Mouse (Mus musculus) MEL (cell line): ENCODE measurements at regions not wholly inside any gene's neighbourhood (a gene's known extent, or its start where the extent isn't known, plus 50 kb on each side); places are given as distances from the start of the nearest gene placed in this dataset.

Source experiments
- DNase-seq: peaks from one replicate; pipeline ENCODE4 v3.0.0; 2011; ENCODE audit warnings: low read depth, low spot score
- H3K27ac ChIP-seq: 2 replicates; pipeline ENCODE4 v1.5.1; 2012; ENCODE audit warnings: low read depth, mild to moderate bottlenecking, control low read depth, low read length, moderate library complexity; ENCODE audit not compliant: control insufficient read depth
- H3K27me3 ChIP-seq, 2 experiments: fragments of 150-350 bp in 1 of 2; sonication (generic) in 1 of 2; 2 replicates each; pipeline ENCODE4 v1.6.1; 2012; ENCODE audit warnings: low read length in 2 of 2, mild to moderate bottlenecking in 2 of 2, improper control_type of control experiment in 1 of 2, moderate library complexity in 1 of 2; ENCODE audit not compliant: insufficient read depth in 2 of 2, control insufficient read depth in 1 of 2
- H3K36me3 ChIP-seq, 2 experiments: 2 replicates each; pipeline ENCODE4 v1.6.1; 2012 to 2014; ENCODE audit warnings: low read length in 2 of 2, improper control_type of control experiment in 1 of 2, inconsistent platforms in 1 of 2, mild to moderate bottlenecking in 1 of 2; ENCODE audit not compliant: insufficient read depth in 2 of 2, control insufficient read depth in 1 of 2
- H3K4me1 ChIP-seq, 2 experiments: fragments of 150-350 bp in 1 of 2; sonication (generic) in 1 of 2; 2 replicates each; pipeline ENCODE4 v1.6.1; 2012; ENCODE audit warnings: low read length in 2 of 2, improper control_type of control experiment in 1 of 2, mild to moderate bottlenecking in 1 of 2; ENCODE audit not compliant: insufficient read depth in 2 of 2, control insufficient read depth in 1 of 2
- H3K4me3 ChIP-seq, 2 experiments: fragments of 150-350 bp in 1 of 2; sonication (generic) in 1 of 2; 2 replicates each; pipeline ENCODE4 v1.5.1; 2012; ENCODE audit warnings: low read depth in 2 of 2, low read length in 2 of 2, mild to moderate bottlenecking in 2 of 2, moderate library complexity in 2 of 2, control low read depth in 1 of 2, improper control_type of control experiment in 1 of 2; ENCODE audit not compliant: control insufficient read depth in 1 of 2, insufficient read depth in 1 of 2
- H3K79me2 ChIP-seq: 2 replicates; pipeline ENCODE4 v1.6.1; 2012; ENCODE audit warnings: mild to moderate bottlenecking, low read length, moderate library complexity; ENCODE audit not compliant: control insufficient read depth, poor library complexity, insufficient read depth
- H3K9ac ChIP-seq: 2 replicates; pipeline ENCODE4 v1.6.1; 2012; ENCODE audit warnings: low read depth, mild to moderate bottlenecking, control low read depth, low read length, moderate library complexity; ENCODE audit not compliant: control insufficient read depth, poor library complexity, severe bottlenecking
- H3K9me3 ChIP-seq: fragments of 150-350 bp; sonication (generic); replicated peaks from 2 replicates; pipeline ENCODE4 v1.6.1; 2012; ENCODE audit warnings: mild to moderate bottlenecking, low read length, improper control_type of control experiment, moderate library complexity; ENCODE audit not compliant: insufficient read depth
- BHLHE40 ChIP-seq: IDR thresholded peaks from 2 replicates; pipeline ENCODE4 v1.6.1; 2012; ENCODE audit warnings: low read depth, mild to moderate bottlenecking, inconsistent platforms, low read length, improper control_type of control experiment, borderline replicate concordance
- CHD2 ChIP-seq: IDR thresholded peaks from 2 replicates; pipeline ENCODE4 v1.6.1; 2011; ENCODE audit warnings: low read length, improper control_type of control experiment
- CTCF ChIP-seq, 3 experiments: IDR thresholded peaks in 2 of 3; conservative IDR thresholded peaks in 1 of 3; 2 replicates each; pipeline ENCODE4 v1.5.1; 2011 to 2012; ENCODE audit warnings: low read length in 3 of 3, low read depth in 2 of 3, mild to moderate bottlenecking in 2 of 3, improper control_type of control experiment in 1 of 3, inconsistent platforms in 1 of 3, mixed read lengths in 1 of 3, moderate library complexity in 1 of 3; ENCODE audit not compliant: control insufficient read depth in 1 of 3, insufficient read depth in 1 of 3, poor library complexity in 1 of 3, severe bottlenecking in 1 of 3
- EP300 ChIP-seq, 2 experiments: IDR thresholded peaks; 2 replicates each; pipeline ENCODE4 v1.6.1; 2011; ENCODE audit warnings: improper control_type of control experiment in 2 of 2, low read length in 2 of 2, low read depth in 1 of 2, mild to moderate bottlenecking in 1 of 2
- HCFC1 ChIP-seq: IDR thresholded peaks from 2 replicates; pipeline ENCODE4 v1.6.1; 2012; ENCODE audit warnings: low read depth, mild to moderate bottlenecking, inconsistent platforms, low read length, improper control_type of control experiment, moderate library complexity
- MAFK ChIP-seq: IDR thresholded peaks from 2 replicates; pipeline ENCODE4 v1.6.1; 2011; ENCODE audit warnings: low read depth, mild to moderate bottlenecking, low read length, improper control_type of control experiment, borderline replicate concordance
- MAX ChIP-seq: IDR thresholded peaks from 2 replicates; pipeline ENCODE4 v1.6.1; 2011; ENCODE audit warnings: low read length, improper control_type of control experiment
- MYB ChIP-seq: IDR thresholded peaks from 2 replicates; pipeline ENCODE4 v1.6.1; 2011; ENCODE audit warnings: mild to moderate bottlenecking, low read depth, low read length, improper control_type of control experiment
- MYC ChIP-seq: IDR thresholded peaks from 2 replicates; pipeline ENCODE4 v1.6.1; 2011; ENCODE audit warnings: low read depth, mild to moderate bottlenecking, low read length, improper control_type of control experiment, moderate library complexity
- NELFE ChIP-seq: IDR thresholded peaks from 2 replicates; pipeline ENCODE4 v1.6.1; 2011; ENCODE audit warnings: low read depth, low read length, improper control_type of control experiment
- POLR2AphosphoS5 ChIP-seq: IDR thresholded peaks from 2 replicates; pipeline ENCODE4 v1.6.1; 2012; ENCODE audit warnings: low read depth, borderline replicate concordance, mild to moderate bottlenecking, inconsistent platforms, low read length, moderate library complexity, mixed read lengths
- RAD21 ChIP-seq: IDR thresholded peaks from 2 replicates; pipeline ENCODE4 v1.6.1; 2011; ENCODE audit warnings: mild to moderate bottlenecking, low read depth, low read length, improper control_type of control experiment
- SMC3 ChIP-seq: IDR thresholded peaks from 2 replicates; pipeline ENCODE4 v1.6.1; 2011; ENCODE audit warnings: low read depth, low read length, improper control_type of control experiment
- TCF12 ChIP-seq: IDR thresholded peaks from 2 replicates; pipeline ENCODE4 v1.6.1; 2014; ENCODE audit warnings: low read depth, mild to moderate bottlenecking, inconsistent platforms, low read length, improper control_type of control experiment, moderate library complexity
- ZC3H11A ChIP-seq: IDR thresholded peaks from 2 replicates; pipeline ENCODE4 v1.6.1; 2012; ENCODE audit warnings: low read depth, mild to moderate bottlenecking, inconsistent platforms, low read length, improper control_type of control experiment
- ZKSCAN1 ChIP-seq: IDR thresholded peaks from 2 replicates; pipeline ENCODE4 v1.6.1; 2012; ENCODE audit warnings: low read depth, mild to moderate bottlenecking, inconsistent platforms, low read length, improper control_type of control experiment, moderate library complexity
- ZMIZ1 ChIP-seq: IDR thresholded peaks from 2 replicates; pipeline ENCODE4 v1.6.1; 2012; ENCODE audit warnings: low read depth, mild to moderate bottlenecking, inconsistent platforms, low read length, improper control_type of control experiment, moderate library complexity

DNA sequence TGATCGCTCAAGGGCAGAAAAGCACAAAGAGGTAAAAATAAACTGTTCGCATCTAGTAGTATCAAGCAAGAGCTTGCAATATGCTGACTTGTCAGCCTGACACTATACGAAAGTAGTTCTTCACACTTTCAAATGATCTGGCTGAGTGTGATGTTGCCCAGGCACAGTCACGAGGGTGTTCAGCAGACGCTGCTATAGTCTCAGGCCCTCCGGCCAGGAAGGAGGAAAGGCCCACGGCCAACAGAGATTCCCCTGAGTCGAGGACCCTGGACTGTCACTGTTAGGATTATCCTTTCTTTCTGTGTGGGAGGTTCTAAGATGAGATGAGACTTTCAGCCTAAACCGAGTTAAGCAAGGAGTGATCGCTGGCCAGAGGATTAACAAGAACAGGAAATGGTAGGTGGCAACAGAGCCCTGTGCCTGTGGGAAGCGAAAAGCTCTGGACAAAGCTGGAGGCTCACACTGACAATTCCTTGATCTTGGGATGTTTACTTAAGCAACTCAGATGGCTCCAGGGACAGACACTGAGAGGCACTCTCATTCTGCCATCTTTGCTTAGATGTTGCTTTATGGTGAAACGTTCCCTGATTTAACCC, 137.5 kb upstream of the Cttnbp2 start:
- Histone ChIP-seq H3K9me3 (no peaks in the 10 kb centered on the region), H3K36me3 (no peaks in the 10 kb centered on the region), H3K79me2 (no peaks in the 10 kb centered on the region), H3K27ac (no peak overlapping the region), H3K4me3 (no peak overlapping the region), H3K27me3 (peaks cover 0 to 2% of the 10 kb centered on the region in 2 experiments; a peak in 1 of 4 replicates), H3K9ac (no peak overlapping the region), H3K4me1 (no peaks in the 10 kb centered on the region)
- DNase-seq, result no peak
- TF ChIP-seq HCFC1 (no peak), MYC (no peak), MAFK (no peak), SMC3 (no peak), POLR2AphosphoS5 (no peak), ZC3H11A (no peak), CTCF (IDR thresholded peaks at IDR 0.05 in 2 of 3, conservative IDR thresholded peaks at IDR 0.05 in 1 of 3; ENCODE audit: control insufficient read depth in 1 of 3, insufficient read depth in 1 of 3, low read depth in 2 of 3, low read length in 3 of 3, poor library complexity in 1 of 3, severe bottlenecking in 1 of 3) (no peak), TCF12 (no peak), ZMIZ1 (no peak), ZKSCAN1 (no peak), MAX (no peak), RAD21 (no peak), CHD2 (no peak), EP300 (IDR thresholded peaks at IDR 0.05; ENCODE audit: low read depth in 1 of 2, low read length in 2 of 2) (no peak), MYB (no peak)
- TF ChIP-seq, all 39 proteins: peak for 0

- no peak overlapping the region for H3K9ac ChIP-seq
- H3K36me3 ChIP-seq, result no peaks in the 10 kb centered on the region
- no peak overlapping the region for H3K4me3 ChIP-seq
- H3K79me2 ChIP-seq, result no peaks in the 10 kb centered on the region
- H3K4me1 ChIP-seq, result no peaks in the 10 kb centered on the region
- H3K27ac ChIP-seq, result no peak overlapping the region
- H3K27me3 ChIP-seq, result peaks cover 0 to 1% of the 10 kb centered on the region in 2 experiments; a peak in 1 of 4 replicates
- DNase-seq, result no peak
- TF ChIP-seq NELFE, result no peak
- TF ChIP-seq BHLHE40, result no peak
- TF ChIP-seq POLR2AphosphoS5, result no peak
- TF ChIP-seq HCFC1, result no peak
- H3K9me3 ChIP-seq, result no peaks in the 10 kb centered on the region
Observed at GRCm38 (mm10) chr6:18654275-18654674, 139.6 kb upstream of the Cttnbp2 start.
